Mouse (Mus musculus) G1E (cell line): ENCODE data around the gene Cacng8.

Experiments used
- CTCF ChIP-seq: IDR thresholded peaks from 2 replicates; pipeline ENCODE4 v1.5.1; 2012; ENCODE audit warnings: low read depth, low read length, inconsistent platforms, mixed read lengths
- GATA1 ChIP-seq: IDR thresholded peaks from 2 replicates; pipeline ENCODE4 v1.6.1; 2012; ENCODE audit warnings: borderline replicate concordance, low read length, inconsistent platforms, mixed read lengths
- GATA2 ChIP-seq: IDR thresholded peaks from 2 replicates; pipeline ENCODE4 v1.6.1; 2012; ENCODE audit warnings: low read depth, low read length, inconsistent platforms, borderline replicate concordance
- POLR2AphosphoS5 ChIP-seq: IDR thresholded peaks from 2 replicates; pipeline ENCODE4 v1.6.1; 2012; ENCODE audit warnings: low read depth, low read length, inconsistent platforms; ENCODE audit not compliant: insufficient replicate concordance
- TAL1 ChIP-seq: conservative IDR thresholded peaks from 2 replicates; pipeline ENCODE4 v1.6.1; 2012; ENCODE audit warnings: low read depth, low read length, inconsistent platforms, mixed read lengths

DNA sequence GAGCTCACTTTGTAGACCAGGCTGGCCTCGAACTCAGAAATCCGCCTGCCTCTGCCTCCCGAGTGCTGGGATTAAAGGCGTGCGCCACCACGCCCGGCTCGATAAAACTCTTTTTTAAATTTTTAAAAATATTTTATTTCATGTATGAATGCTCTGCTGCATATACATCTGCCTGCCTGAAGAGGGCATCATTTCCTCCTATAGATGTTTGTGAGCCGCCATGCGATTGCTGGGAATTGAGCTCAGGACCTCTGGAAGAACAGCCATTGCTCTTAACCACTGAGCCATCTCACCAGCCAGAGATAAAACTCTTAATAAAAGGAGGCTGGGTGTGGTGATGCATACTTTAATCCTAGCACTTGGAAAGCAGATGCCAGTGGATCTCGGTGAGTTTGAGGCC lies 49.5 kb downstream of the Cacng8 start:
- TF ChIP-seq GATA1 (no peak), CTCF (no peak), POLR2AphosphoS5 (no peak), TAL1 (no peak), GATA2 (no peak)
